Mouse (Mus musculus): ENCODE results near the gene Acsm3. TPM values are rescaled to one million over a fixed set of nuclear protein-coding genes. Genes with fewer than 3 reads are reported as not detected.

Acsm3 gene
- total RNA-seq (2012; rRNA removed): 0.16 TPM in 1 of 2 replicates, not detected in the other

GRCm38 (mm10) chr7:119760527-119760951 lies at the start of gene Acsm3:
TSS of gene Acsm3 (plus strand) at chr7:119760923.
- Histone ChIP-seq H3K9ac (ENCODE audit: insufficient read depth, low read depth, low read length, poor library complexity, severe bottlenecking) (no peak within 1 kb of the TSS), H3K36me3 (ENCODE audit: control insufficient read depth, insufficient read depth, low read length, poor library complexity, severe bottlenecking) (no peaks in the 10 kb centered on the region), H3K27ac (ENCODE audit: insufficient read depth, low read depth, low read length, poor library complexity, severe bottlenecking) (no peak within 1 kb of the TSS), H3K4me1 (ENCODE audit: control insufficient read depth in 2 of 2, insufficient read depth in 2 of 2, low read length in 2 of 2, poor library complexity in 1 of 2) (no peaks in the 10 kb centered on the region), H3K9me3 (ENCODE audit: control insufficient read depth, insufficient read depth, low read depth, low read length) (no peaks in the 10 kb centered on the region), H3K4me3 (ENCODE audit: insufficient read depth in 1 of 2, low read depth in 1 of 2, low read length in 2 of 2, poor library complexity in 1 of 2, severe bottlenecking in 1 of 2) (peak within 1 kb of the TSS in 1 of 2 experiments; percentile 34; a peak in 2 of 4 replicates)
- no peak for TF ChIP-seq MAFK (IDR thresholded peaks at IDR 0.05; ENCODE audit: insufficient read depth, low read depth, low read length)
- no peak for TF ChIP-seq HCFC1 (IDR thresholded peaks at IDR 0.05; ENCODE audit: borderline replicate concordance, insufficient read depth, low read length)
- in situ Hi-C loops (cut with MboI; ENCODE audit: low sequenced_read_pairs in 2 of 2, unreplicated experiment in 2 of 2): no loop called here
- no peak for DNase-seq (ENCODE audit: low read depth, low spot score)

GRCm38 (mm10) chr7:119714111-119714510 lies 46.6 kb upstream of the Acsm3 start:
- in situ Hi-C loops (cut with MboI; ENCODE audit: low sequenced_read_pairs in 2 of 2, unreplicated experiment in 2 of 2): no loop called here
- TF ChIP-seq HCFC1 (IDR thresholded peaks at IDR 0.05; ENCODE audit: borderline replicate concordance, insufficient read depth, low read length) (no peak), ZC3H11A (IDR thresholded peaks at IDR 0.05; ENCODE audit: borderline replicate concordance, low read depth, low read length) (no peak), MAFK (IDR thresholded peaks at IDR 0.05; ENCODE audit: insufficient read depth, low read depth, low read length) (no peak), ZNF384 (IDR thresholded peaks at IDR 0.05; ENCODE audit: low read depth, low read length) (no peak), CHD2 (IDR thresholded peaks at IDR 0.05; ENCODE audit: low read depth, low read length) (no peak)
- no peaks in the 10 kb centered on the region for H3K4me1 ChIP-seq (ENCODE audit: control insufficient read depth in 2 of 2, insufficient read depth in 2 of 2, low read length in 2 of 2, poor library complexity in 1 of 2)
- H3K36me3 ChIP-seq (ENCODE audit: control insufficient read depth, insufficient read depth, low read length, poor library complexity, severe bottlenecking): peaks cover 22% of the 10 kb centered on the region
- H3K9me3 ChIP-seq (ENCODE audit: control insufficient read depth, insufficient read depth, low read depth, low read length): no peaks in the 10 kb centered on the region
- H3K9ac ChIP-seq (ENCODE audit: insufficient read depth, low read depth, low read length, poor library complexity, severe bottlenecking): no peak overlapping the region
- no peak for DNase-seq (ENCODE audit: low read depth, low spot score)
- no peak overlapping the region for H3K27ac ChIP-seq (ENCODE audit: insufficient read depth, low read depth, low read length, poor library complexity, severe bottlenecking)
- H3K4me3 ChIP-seq (ENCODE audit: insufficient read depth in 1 of 2, low read depth in 1 of 2, low read length in 2 of 2, poor library complexity in 1 of 2, severe bottlenecking in 1 of 2): no peak overlapping the region

DNA sequence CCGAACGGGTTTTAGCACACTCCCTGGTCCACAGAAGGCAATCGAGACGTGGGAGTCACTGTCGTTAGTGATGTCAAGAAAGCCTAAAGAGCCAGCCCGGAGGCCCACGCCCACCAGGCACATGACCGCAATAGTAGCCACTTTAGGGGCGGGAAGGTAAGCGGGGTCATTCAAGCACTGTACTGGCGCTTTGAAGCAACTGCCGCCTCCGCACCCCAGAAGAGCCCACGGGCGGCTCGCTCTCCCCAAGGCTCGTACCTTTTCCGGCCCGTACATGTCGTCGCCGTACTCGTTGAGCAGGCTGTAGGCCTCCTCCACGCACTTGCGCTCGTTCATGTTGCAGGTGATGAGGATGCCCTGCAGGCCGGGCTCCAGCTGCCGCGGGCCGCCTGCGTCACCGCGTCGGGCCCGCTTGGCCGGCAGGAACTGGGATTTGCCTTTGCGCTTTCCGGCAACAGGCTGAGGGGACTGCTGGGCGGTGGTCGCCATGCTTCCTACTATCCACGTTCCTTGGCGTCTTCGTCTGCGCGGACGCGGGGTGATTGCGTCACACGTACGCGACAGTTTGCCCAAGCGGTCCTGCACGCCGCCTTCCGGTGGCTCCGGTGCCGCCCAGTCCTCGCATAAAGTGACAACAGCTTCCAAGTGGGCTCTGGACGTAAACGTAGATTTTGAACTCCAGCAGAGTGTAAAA lies 40.3 kb upstream of the Acsm3 start, which contains the start of gene Thumpd1:
Gene Thumpd1, minus strand, starts transcription at position 546 of the 694 bp plus-strand sequence.
- in situ Hi-C loops (cut with MboI; ENCODE audit: low sequenced_read_pairs in 2 of 2, unreplicated experiment in 2 of 2): no loop called here
- H3K4me3 ChIP-seq (ENCODE audit: insufficient read depth in 1 of 2, low read depth in 1 of 2, low read length in 2 of 2, poor library complexity in 1 of 2, severe bottlenecking in 1 of 2): peak within 1 kb of the TSS; percentile 73 to 99
- H3K36me3 ChIP-seq (ENCODE audit: control insufficient read depth, insufficient read depth, low read length, poor library complexity, severe bottlenecking): peaks cover 22% of the 10 kb centered on the region
- peak within 1 kb of the TSS; percentile 78 for H3K27ac ChIP-seq (ENCODE audit: insufficient read depth, low read depth, low read length, poor library complexity, severe bottlenecking)
- no peaks in the 10 kb centered on the region for H3K9me3 ChIP-seq (ENCODE audit: control insufficient read depth, insufficient read depth, low read depth, low read length)
- peak within 1 kb of the TSS; percentile 99 for H3K9ac ChIP-seq (ENCODE audit: insufficient read depth, low read depth, low read length, poor library complexity, severe bottlenecking)
- TF ChIP-seq ZC3H11A (IDR thresholded peaks at IDR 0.05; ENCODE audit: borderline replicate concordance, low read depth, low read length): peak; percentile 52; the same call in 1 of the 2 replicates
- no peak for TF ChIP-seq CHD2 (IDR thresholded peaks at IDR 0.05; ENCODE audit: low read depth, low read length)
- no peak for TF ChIP-seq ZNF384 (IDR thresholded peaks at IDR 0.05; ENCODE audit: low read depth, low read length)
- TF ChIP-seq HCFC1 (IDR thresholded peaks at IDR 0.05; ENCODE audit: borderline replicate concordance, insufficient read depth, low read length): peak; percentile 86
- no peak for TF ChIP-seq MAFK (IDR thresholded peaks at IDR 0.05; ENCODE audit: insufficient read depth, low read depth, low read length)
- DNase-seq (ENCODE audit: low read depth, low spot score): peak; percentile 86
- H3K4me1 ChIP-seq (ENCODE audit: control insufficient read depth in 2 of 2, insufficient read depth in 2 of 2, low read length in 2 of 2, poor library complexity in 1 of 2): no peaks in the 10 kb centered on the region; a peak in 1 of 4 replicates

DNA sequence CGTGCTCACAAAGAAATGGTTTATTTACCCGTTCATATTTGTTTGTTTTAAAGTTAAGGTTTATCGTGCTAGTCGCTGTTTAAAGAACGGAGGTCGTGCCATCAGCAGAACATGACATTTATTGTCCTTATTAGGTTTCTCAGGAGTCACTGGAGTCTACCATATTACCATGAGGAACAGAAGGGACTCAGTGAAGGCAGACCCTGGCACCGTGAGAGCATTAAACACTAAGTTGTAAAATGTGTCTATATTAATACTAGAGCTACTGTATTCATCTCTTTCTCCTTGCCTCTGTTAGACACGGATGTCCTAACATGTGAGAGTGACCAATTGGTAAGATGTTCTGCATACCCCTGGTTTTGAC lies 39.8 kb upstream of the Acsm3 start:
- H3K27ac ChIP-seq (ENCODE audit: insufficient read depth, low read depth, low read length, poor library complexity, severe bottlenecking): no peak overlapping the region
- H3K9me3 ChIP-seq (ENCODE audit: control insufficient read depth, insufficient read depth, low read depth, low read length): no peaks in the 10 kb centered on the region
- peak overlapping the region; percentile 99; the same call in 1 of the 2 replicates for H3K9ac ChIP-seq (ENCODE audit: insufficient read depth, low read depth, low read length, poor library complexity, severe bottlenecking)
- peak overlapping the region; percentile 73 to 99 for H3K4me3 ChIP-seq (ENCODE audit: insufficient read depth in 1 of 2, low read depth in 1 of 2, low read length in 2 of 2, poor library complexity in 1 of 2, severe bottlenecking in 1 of 2)
- DNase-seq (ENCODE audit: low read depth, low spot score): no peak
- H3K4me1 ChIP-seq (ENCODE audit: control insufficient read depth in 2 of 2, insufficient read depth in 2 of 2, low read length in 2 of 2, poor library complexity in 1 of 2): no peaks in the 10 kb centered on the region; a peak in 1 of 4 replicates
- in situ Hi-C loops (cut with MboI; ENCODE audit: low sequenced_read_pairs in 2 of 2, unreplicated experiment in 2 of 2): no loop called here
- no peak for TF ChIP-seq HCFC1 (IDR thresholded peaks at IDR 0.05; ENCODE audit: borderline replicate concordance, insufficient read depth, low read length)
- TF ChIP-seq ZNF384 (IDR thresholded peaks at IDR 0.05; ENCODE audit: low read depth, low read length): no peak
- no peak for TF ChIP-seq ZC3H11A (IDR thresholded peaks at IDR 0.05; ENCODE audit: borderline replicate concordance, low read depth, low read length)
- TF ChIP-seq CHD2 (IDR thresholded peaks at IDR 0.05; ENCODE audit: low read depth, low read length): no peak
- TF ChIP-seq MAFK (IDR thresholded peaks at IDR 0.05; ENCODE audit: insufficient read depth, low read depth, low read length): no peak
- H3K36me3 ChIP-seq (ENCODE audit: control insufficient read depth, insufficient read depth, low read length, poor library complexity, severe bottlenecking): peaks cover 19% of the 10 kb centered on the region
